Mouse (Mus musculus) ES-Bruce4 (cell line): ENCODE measurements at regions not wholly inside any gene's neighbourhood (a gene's known extent, or its start where the extent isn't known, plus 50 kb on each side); places are given as distances from the start of the nearest gene placed in this dataset.

Experiments
- CTCF ChIP-seq: IDR thresholded peaks from one replicate; pipeline ENCODE4 v1.8.1; 2011; ENCODE audit warnings: low read depth, low read length
- POLR2A ChIP-seq: IDR thresholded peaks from one replicate; pipeline ENCODE4 v1.8.1; 2011; ENCODE audit warnings: low read length; ENCODE audit not compliant: insufficient read depth

- TF ChIP-seq CTCF (no peak), POLR2A (no peak)
These were observed 705.5 kb upstream of the Tenm4 start for GRCm38 (mm10) chr7:95465506-95465905.
